Mouse (Mus musculus): ENCODE measurements around the gene Zfp740.

The Zfp740 gene

GRCm38 (mm10) chr15:102192820-102193386 is 10.1 kb upstream of the Zfp740 start:
- no peak for DNase-seq (ENCODE audit: low read depth, low spot score)

GRCm38 (mm10) chr15:102193652-102194051 is 9.4 kb upstream of the Zfp740 start:
- DNase-seq (ENCODE audit: low read depth, low spot score): no peak

- DNase-seq (ENCODE audit: low read depth, low spot score): no peak
Measured at GRCm38 (mm10) chr15:102194439-102194838, 8.6 kb upstream of the Zfp740 start.

- no peak for DNase-seq (ENCODE audit: low read depth, low spot score)
Measured at GRCm38 (mm10) chr15:102195373-102195772, 7.7 kb upstream of the Zfp740 start.

GRCm38 (mm10) chr15:102198841-102199240 is 4.2 kb upstream of the Zfp740 start:
- no peak for DNase-seq (ENCODE audit: low read depth, low spot score)

GRCm38 (mm10) chr15:102203835-102204381 is 859 bp downstream of the Zfp740 start:
- peak; percentile 76 for DNase-seq (ENCODE audit: low read depth, low spot score)

GRCm38 (mm10) chr15:102204674-102205505 is 1.8 kb downstream of the Zfp740 start, which contains the start of gene Csad:
TSS of gene Csad (minus strand) at chr15:102204724.
- peak; percentile 58 for DNase-seq (ENCODE audit: low read depth, low spot score)

GRCm38 (mm10) chr15:102205779-102206178 is 2.7 kb downstream of the Zfp740 start:
- peak; percentile 35 for DNase-seq (ENCODE audit: low read depth, low spot score)

- DNase-seq (ENCODE audit: low read depth, low spot score): no peak
Measured at GRCm38 (mm10) chr15:102207351-102207750, 4.3 kb downstream of the Zfp740 start.

- DNase-seq (ENCODE audit: low read depth, low spot score): no peak
Measured at GRCm38 (mm10) chr15:102208092-102208561, 5.1 kb downstream of the Zfp740 start.

GRCm38 (mm10) chr15:102209114-102209513 is 6.1 kb downstream of the Zfp740 start:
- no peak for DNase-seq (ENCODE audit: low read depth, low spot score)

GRCm38 (mm10) chr15:102210816-102211215 is 7.8 kb downstream of the Zfp740 start:
- DNase-seq (ENCODE audit: low read depth, low spot score): peak; percentile 70

GRCm38 (mm10) chr15:102211895-102212294 is 8.8 kb downstream of the Zfp740 start:
- DNase-seq (ENCODE audit: low read depth, low spot score): peak; percentile 70

- no peak for DNase-seq (ENCODE audit: low read depth, low spot score)
Measured at GRCm38 (mm10) chr15:102214132-102214531, 11.1 kb downstream of the Zfp740 start.

GRCm38 (mm10) chr15:102215624-102216023 is 12.6 kb downstream of the Zfp740 start:
- no peak for DNase-seq (ENCODE audit: low read depth, low spot score)

GRCm38 (mm10) chr15:102216459-102217228 is 13.6 kb downstream of the Zfp740 start:
- DNase-seq (ENCODE audit: low read depth, low spot score): no peak

- no peak for DNase-seq (ENCODE audit: low read depth, low spot score)
Measured at GRCm38 (mm10) chr15:102217325-102217724, 14.3 kb downstream of the Zfp740 start.

- DNase-seq (ENCODE audit: low read depth, low spot score): peak; percentile 54
Measured at GRCm38 (mm10) chr15:102222386-102222785, 19.3 kb downstream of the Zfp740 start.

- DNase-seq (ENCODE audit: low read depth, low spot score): peak; percentile 80
Measured at GRCm38 (mm10) chr15:102224186-102224991, 21.3 kb downstream of the Zfp740 start.

- no peak for DNase-seq (ENCODE audit: low read depth, low spot score)
Measured at GRCm38 (mm10) chr15:102224992-102225617, 22.1 kb downstream of the Zfp740 start.
